Mouse (Mus musculus) c-Kit-positive CD71-positive TER-119-positive erythroid progenitor cells, embryonic 14.5 days (primary cell): ENCODE data around the gene Aqp1.
A peak's percentile ranks its signal among the peaks of the same experiment; 100 is the strongest.

ENCODE experiments used
- DNase-seq: peaks from one replicate; pipeline ENCODE4 v3.0.0-alpha.2; 2013; ENCODE audit warnings: low spot score

The Aqp1 gene

DNA sequence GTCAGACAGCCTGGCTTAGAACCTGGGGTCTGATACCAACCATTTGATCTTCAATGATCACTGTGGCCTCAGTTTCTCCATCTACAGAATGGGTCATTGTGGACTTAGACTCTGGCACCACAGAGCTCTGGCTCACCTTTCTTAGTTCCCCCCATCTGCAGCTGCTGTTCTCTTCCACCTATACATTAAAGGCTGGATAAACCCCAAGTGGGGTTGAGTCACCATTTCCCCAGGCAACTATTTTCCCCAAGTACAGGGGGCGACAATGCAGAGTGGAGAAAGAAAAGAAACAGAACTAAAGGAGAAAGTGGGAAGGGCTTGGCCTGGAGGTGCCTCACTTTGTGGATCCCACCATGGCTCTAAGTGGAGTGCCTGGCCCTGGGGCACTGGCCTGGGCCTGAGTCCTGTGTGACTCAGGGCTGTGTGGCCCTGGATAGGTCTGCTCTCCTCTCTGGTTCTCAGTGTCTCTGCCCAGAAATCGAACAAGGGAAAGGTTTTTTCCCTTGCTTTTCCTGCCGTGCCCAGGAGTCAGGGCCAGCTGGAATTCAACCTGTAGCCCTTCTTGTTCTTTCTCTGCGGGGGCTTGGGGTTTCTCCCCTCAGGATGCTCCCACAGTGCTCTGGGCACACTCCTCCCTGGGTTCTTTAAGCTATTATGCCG is 20.9 kb downstream of the Aqp1 start:
- no peak for DNase-seq

DNA sequence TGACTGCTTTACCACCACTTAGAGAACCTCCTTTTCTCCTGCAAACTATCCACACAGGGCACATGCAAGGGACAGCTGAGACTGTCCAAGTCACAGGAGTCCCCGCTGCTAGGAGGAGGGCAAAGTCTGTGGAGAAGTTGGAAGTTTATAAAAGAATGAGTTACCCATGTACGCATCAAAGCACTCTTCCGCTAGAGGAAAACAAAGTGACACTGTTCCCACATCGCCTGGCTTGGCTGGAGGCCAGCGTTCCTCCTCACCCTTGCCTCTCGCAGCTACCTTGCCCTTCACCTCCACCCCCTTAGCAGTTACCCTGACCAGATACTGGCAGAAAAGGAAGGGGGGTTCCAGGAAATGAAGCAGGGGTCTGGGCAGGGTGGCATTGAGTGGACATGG is 21.4 kb downstream of the Aqp1 start:
- no peak for DNase-seq

DNA sequence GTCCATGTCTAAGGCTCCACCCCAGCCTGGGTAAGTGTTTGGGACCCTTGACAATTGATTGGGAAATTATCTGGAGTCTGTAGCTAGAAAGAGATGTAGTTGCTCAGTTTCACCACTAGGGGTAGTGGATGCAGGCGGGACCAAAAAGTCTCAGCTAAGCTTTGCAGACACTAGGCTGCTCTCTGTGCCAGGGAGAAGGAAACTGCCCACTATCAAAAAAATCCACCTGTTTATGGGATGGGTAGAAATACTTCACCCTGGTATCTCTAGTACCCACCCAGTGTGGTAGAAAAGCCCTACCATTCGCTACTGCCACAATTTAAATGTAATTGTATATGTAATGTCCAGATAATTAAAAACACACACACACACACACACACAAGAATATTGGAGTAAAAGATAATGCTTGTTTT is 22.5 kb downstream of the Aqp1 start:
- DNase-seq = peak; percentile 86

DNA sequence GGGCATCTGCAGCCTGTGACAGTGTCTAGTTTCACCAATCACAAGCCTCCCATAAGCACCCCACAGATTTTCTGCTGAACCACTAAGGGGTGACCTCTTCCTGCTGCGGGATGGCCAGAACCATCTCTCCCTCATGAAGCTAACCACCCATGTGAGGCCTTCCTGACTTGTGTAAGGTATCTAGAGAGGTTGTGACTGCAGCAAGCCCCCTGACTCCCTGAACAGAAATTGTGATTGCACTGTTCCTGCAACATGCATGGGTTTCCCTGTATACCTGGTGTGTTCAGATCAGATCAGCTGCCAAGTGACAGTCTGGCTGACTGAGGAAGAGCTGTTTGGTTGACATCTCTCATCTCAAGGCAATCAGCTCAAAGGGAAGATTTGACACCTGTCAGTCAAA is 26.4 kb downstream of the Aqp1 start:
- no peak for DNase-seq

DNA sequence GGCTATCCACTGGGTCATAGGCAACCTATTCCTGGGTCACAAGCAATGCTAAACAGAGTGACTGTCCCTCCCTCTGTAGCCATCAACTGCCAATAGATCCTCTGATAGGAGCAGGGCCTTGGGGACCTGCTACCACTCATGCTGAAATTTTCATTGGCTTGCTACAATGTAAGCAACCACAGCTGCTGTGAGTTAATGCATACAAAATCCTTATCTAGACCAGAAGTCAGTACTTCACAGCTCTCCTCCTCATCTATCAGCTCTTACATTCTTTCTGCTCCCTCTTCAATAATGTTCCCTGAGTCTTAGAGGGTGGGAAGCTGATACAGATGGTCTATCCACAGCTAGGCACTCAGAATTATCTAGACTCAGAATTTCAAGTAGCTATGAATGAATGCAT is 30.9 kb downstream of the Aqp1 start:
- DNase-seq = no peak

DNA sequence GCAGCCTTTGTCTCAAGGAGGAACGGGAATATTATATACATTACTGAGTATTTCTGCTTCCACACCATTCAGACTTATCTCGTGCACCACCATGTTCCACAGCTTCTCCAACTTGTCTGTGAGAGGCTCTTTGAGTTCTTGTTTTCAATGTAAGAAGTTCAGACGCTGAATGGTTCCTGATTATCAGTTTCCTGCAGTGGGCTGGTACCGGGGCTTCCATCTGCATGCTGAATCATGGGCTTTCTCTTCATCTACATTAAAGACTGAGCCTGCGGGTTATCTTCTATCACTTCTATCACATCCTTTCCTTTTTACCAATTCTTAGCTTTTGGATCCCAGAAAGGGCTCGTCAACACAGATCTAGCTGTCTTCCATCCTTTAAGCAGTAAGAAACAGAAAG is 34.6 kb downstream of the Aqp1 start:
- peak; percentile 55 for DNase-seq

DNA sequence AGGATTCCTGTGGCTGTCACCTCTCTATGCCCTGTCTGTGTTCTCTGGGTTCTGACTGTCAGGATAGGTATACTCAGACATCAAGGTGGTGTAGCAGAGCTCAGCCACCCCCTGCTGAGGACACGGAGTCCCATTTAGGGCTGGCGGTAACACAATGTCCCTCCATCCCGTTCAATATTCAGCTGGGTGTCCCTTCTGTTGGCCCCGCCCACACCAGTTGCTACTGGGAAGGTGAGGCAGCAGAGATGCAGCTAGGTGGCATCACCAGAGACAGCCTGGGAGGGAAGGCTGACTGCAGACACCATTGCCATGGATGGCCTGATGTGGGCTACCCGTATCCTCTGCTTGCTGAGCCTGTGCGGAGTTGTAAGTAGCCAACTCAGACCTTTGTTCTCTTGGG is 39.8 kb downstream of the Aqp1 start, which contains the start of gene Ghrhr:
Ghrhr (plus strand) TSS at position 220 of the 400 bp plus-strand sequence.
- no peak for DNase-seq

DNA sequence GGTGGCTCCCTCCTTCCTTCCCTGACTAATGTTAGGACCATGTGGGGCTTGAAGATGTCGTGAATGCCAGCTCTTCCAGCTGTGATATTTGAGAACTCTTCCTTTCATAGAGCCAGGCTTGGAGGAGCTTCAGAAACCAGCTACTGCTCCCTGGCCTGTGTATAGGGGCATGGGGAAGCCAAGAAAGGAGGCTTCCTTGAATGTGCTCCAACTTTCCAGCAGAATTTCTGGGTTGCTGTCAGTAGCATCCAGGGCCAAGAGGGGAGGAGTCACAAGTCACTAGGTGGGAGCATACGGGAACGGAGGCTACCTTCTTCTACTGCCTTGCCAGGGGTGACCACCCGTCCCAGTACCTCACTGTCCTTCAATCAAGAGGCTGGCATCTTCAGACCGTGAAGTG is 40.3 kb downstream of the Aqp1 start:
- no peak for DNase-seq

DNA sequence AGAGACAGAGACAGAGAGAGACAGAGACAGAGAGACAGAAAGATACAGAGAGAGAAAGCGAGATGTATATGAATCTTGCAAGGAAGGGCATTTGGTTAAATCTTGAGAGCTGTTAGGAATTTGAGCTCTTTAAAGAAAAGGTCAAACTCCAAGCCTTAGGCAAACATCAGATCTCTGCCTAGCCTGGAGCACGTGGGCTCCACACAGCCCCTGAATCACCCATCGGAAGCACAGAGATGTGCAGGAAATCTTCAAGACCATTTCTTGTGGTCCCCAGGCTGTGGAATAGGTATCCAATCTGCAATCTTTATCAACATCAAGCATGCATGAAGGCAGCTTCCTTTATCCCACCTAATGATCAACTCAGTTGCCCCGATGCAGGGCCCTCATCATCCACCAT is 41.2 kb downstream of the Aqp1 start:
- DNase-seq = no peak

DNA sequence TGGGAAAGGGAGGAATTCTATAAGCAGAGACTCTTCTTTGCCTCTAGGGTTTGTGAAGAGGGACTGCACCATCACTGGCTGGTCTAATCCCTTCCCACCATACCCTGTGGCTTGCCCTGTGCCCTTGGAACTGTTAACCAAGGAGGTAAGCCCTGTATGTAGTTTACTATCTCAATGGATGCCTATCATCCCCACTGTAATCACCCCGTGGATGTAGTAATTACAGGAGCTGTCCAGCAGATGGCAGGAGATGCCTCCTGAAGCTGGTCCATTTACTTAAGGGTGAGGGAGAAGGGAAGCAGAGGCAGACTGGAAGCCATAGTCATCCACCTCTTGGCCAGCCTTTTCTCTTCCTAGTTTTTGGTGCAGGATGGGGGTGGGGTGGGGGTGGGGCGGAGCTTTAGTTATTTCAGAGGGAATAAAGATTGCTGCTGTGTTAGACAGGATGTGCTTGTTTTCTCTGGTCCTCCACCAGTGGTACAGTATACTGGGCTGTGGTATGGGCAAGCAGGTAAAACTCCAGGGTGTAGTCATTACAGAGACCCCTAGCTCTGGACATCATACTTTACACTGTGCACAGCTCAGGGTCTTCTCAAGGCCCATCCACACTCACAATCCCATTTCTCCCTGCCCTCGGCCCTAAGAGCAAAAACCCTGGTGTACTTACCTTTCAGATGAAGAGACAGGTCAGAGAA is 43.6 kb downstream of the Aqp1 start:
- DNase-seq = peak; percentile 70

DNA sequence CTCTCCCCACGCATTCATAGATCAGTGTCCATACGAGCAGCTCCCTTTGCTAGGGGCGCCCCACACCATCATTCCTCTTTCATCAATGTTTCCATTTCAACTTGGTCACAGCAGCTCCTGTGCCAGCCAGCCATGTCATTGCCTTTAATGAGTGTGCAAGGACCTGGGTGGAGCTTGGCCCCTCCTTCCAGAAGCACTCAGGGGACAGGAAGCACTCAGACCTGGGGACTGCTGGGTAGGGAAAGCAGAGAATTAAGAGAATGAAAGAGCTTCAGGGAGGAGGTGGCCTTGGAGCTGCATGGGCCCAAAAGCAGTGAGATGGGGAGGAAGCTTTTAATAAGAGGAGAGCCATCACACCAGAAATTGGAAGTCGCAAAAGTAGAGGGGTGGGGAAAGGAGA is 45.7 kb downstream of the Aqp1 start:
- DNase-seq = no peak

DNA sequence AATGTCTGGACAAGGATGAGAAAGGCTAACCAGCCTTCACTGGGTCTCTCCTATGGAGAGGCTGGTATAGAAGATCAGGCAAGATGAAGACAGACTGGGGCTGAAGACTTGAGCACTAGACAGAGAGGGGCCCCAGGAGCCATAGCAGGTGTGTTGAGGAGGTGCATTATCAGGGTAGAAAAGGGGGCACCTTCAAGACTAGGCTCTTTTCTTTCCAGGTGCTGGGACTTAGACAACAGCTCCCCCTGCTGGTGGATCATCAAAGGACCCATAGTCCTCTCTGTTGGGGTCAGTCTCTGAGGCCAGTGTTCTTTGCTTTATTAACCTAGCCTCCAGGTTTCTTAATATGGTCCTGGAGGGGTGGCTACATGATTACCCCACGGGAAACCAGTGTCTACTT is 47.7 kb downstream of the Aqp1 start:
- DNase-seq = peak; percentile 75

DNA sequence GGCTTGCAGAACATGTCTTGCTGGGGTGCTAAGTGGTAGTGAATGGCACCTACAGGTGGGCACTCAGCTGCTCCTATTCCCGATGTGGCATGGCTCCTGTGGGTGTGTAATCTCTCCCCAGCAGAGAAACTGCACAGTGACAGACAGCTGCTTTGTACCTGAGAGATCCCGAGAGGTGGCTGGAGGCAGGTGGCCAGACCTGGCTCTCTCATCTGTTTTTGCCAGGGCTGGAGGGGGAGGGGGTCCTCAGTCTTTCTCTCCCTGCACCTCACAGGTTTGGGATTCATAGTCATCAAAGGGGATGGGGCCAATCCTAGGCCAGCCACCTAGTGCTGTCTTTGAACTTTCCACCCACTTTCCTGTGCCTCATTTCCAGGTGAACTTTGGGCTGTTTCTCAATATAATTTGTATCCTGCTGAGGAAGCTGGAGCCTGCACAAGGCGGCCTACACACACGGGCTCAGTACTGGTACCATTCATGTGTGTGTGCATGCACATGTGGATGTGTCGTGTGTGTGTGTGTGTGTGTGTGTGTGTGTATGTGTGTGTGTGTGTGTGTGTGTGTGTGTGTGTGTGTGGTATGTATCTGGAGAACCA is 48.2 kb downstream of the Aqp1 start:
- no peak for DNase-seq

DNA sequence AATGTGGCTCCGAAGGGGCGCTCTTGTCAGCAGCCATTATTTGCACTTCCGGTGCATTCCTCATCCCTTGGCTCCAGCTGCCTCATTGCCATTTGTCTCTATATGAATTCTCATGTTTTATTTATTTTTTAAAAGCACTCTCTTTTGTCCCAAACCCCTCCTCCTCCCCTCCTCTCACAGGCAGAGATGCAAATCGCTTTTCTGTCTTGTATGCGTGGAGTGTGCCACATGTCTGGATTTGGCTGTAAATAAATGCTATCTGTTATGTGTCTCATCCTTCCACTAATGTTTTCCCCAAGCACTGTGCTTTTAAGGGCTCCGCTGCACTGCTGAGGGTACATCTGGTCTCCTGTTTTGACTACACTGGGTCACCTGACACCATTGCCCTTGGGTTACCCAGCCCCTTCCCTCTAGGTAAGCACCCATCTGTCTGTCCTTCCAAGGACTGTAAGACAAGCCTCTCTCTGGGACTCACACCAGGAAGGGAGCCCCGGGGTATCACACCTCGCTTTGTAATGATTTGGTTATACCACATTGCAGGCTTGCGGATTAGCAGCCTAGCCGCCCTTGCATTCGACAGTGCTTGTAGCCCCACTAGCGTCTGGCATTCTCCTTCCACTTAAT is 52.4 kb downstream of the Aqp1 start:
- no peak for DNase-seq

DNA sequence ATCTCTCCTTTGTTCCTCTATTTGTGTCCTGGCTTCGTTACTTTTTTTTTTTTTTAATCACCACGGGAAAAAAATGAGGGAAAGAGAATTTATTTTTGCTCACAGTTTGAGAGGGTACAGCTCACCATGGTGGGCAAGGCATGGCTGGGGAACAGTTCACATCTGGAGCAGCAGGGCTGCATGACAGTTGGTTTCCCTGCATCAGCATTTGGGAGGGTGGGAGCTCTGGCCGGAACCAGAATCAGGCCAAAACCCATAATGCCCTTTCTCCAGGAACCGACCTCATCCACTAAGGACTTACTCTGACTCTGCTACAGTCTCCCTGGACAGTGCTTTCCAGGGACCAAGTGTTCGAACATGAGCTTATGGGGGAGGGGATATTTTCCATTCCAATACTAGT is 53.1 kb downstream of the Aqp1 start:
- no peak for DNase-seq

DNA sequence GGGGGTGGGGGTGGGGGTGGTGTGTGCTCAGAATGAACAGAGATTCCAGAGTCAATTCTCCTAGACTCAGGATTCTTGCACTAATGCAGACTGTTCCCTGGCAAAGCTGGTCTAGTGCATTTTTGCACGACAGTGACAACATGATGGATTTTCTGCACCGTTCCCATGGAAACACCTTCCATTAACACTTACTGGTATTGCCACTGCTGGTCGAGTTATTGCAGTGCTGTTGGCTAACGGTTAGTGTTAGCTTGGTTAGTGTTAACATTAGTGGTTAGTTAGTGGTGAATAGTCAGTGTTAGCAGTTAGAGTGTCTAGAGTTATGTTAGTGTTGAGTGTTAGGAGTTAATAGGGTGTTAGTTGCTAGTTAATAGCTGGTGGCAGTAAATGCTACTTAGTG is 55.6 kb downstream of the Aqp1 start:
- no peak for DNase-seq

DNA sequence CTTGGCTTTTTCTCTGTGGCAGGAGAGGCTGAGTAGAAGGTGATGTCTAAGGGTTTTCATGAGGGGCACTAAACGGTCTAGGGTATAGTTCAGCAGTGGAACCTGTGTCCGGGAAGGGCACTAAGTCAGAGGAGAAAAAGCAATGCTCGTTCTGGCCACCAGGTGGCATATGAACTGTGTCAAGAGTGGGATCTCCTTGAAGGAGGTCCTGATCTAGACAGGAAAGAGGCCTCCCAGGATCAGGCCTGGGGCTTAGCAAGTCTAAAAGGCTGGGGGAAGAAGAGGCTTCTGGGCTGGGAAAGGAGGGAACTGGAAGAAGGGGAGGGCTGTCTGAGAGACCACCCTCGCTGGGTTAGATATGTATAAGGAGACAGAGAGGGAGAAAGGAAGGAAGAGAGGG is 56.2 kb downstream of the Aqp1 start:
- DNase-seq = peak; percentile 60

DNA sequence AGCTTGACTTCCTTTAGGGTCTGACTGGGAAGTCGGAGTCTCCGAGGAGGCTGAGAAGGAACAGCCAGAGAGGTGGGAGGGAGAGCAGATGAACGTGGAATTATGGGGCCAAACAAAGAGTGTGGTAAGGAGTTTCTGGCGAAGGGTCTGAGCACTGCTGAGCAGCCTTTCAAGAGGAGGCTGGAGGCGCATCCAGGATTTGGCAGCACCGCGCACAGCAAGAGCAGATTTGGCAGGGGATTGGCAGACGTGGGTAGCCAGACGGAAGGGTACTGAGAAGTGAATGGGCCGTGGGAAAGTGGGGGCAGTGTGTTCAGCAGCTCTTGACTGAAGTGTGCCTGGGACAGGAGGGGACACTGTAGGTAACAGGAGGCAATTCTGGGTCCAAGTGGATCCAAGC is 58.6 kb downstream of the Aqp1 start:
- DNase-seq = no peak

DNA sequence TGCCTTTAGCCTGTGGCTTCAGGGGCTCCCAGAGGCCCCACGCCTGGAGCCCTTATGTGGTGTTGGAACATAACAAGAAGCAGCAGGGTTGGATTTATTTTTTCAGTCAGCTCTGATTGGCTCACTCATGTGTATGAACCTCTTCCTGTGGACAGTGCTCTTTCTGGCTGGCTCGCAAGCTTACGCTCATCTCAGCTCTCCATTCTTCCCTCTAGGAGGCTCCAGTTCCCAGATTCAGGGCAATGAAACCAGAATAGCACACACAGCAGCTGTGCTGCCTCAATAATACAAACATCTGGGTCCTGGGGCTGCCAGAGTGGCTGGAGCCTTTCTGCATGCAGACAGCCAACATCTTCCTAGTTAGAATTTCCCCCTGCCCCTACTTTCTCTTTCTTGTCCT is 59.9 kb downstream of the Aqp1 start:
- DNase-seq = no peak

DNA sequence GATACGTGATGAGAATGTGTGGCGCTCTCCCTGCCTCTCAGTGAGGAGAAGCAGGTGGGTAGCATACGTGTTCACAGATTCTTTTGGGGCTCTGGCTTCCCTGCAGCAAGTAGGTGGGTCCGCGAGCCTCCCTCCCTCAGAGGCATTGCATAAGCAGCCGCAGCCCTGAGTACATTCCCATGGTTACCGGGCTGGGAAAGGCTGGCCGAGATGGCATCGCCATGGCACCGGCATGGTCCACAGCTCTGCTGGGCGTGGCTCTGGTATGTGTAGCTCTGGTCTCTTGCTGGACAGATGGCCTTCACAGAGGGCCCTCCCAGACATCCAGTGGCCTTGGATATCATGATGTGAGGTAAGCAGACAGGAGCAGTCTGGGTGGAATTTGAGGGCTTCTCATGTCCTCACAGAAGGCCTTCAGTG is 60.4 kb downstream of the Aqp1 start:
- DNase-seq = no peak
